Mouse (Mus musculus) spleen, adult 18-20 months (tissue): Measurements from ENCODE around the gene Zfp319.

Source experiments
- DNase-seq, 2 experiments: peaks; one replicate each; pipeline ENCODE4 v3.0.0; 2022; ENCODE audit warnings: mixed read lengths in 2 of 2

The Zfp319 gene

DNA sequence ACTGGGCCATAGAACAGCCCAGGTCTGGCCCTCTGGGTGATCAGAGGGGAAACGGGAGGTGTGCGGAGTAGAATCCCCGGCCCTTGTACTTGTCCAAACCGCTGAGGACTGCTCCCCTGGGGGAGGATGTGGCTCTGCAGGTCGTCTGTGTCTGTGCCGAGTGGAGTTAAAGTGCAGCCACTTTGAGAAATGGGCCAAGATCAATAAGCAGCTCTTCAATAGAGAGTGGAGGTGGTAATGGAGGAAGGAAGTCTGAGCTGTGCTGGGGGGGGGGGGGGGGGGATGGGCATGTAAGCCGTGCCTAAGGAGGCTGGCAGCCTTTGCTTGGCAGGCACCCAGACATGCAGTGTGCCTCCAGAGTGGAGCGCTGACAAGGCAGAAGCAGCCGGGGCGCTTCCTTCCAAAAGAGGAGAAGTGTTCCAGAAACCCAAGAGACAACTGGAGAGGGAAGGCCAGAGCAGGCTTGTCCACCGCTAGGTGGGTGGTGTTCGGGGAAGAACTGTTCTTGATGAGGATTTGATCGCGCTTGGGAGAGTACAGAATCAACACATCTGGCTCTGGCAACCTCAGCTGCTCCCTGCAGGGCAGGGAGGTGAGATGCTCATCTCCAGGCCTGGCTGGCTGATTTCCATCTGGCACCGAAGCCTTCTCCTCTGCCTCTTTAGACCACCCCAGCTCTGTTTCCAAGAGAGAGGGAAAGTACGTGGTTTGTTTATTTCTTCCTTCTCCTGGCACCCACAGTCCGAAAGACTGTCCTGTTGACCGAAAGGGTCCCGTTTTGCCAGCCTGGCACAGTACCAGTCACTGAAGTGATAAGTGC, 17.3 kb upstream of the Zfp319 start:
- peak in 1 of 2 experiments; percentile 37 for DNase-seq

DNA sequence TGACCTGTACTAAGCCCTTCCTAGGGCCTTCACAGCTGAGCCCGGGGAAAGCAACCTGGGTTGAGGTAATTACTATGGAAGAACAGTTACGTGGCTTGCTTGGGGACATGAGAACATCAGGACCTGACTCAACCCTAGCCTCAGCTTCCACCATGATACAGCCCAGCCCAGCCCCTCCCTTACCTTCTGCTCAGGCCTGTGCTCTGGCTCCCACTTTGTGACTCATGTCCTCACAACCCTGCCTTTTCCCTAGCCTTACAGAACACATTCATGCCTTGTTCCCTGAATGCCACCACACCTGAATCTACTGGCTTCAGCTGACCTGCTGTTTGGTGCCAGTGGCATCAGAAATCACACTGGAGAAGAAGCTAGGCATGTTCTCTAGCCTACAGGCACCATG, 16.6 kb upstream of the Zfp319 start:
- DNase-seq = no peak

DNA sequence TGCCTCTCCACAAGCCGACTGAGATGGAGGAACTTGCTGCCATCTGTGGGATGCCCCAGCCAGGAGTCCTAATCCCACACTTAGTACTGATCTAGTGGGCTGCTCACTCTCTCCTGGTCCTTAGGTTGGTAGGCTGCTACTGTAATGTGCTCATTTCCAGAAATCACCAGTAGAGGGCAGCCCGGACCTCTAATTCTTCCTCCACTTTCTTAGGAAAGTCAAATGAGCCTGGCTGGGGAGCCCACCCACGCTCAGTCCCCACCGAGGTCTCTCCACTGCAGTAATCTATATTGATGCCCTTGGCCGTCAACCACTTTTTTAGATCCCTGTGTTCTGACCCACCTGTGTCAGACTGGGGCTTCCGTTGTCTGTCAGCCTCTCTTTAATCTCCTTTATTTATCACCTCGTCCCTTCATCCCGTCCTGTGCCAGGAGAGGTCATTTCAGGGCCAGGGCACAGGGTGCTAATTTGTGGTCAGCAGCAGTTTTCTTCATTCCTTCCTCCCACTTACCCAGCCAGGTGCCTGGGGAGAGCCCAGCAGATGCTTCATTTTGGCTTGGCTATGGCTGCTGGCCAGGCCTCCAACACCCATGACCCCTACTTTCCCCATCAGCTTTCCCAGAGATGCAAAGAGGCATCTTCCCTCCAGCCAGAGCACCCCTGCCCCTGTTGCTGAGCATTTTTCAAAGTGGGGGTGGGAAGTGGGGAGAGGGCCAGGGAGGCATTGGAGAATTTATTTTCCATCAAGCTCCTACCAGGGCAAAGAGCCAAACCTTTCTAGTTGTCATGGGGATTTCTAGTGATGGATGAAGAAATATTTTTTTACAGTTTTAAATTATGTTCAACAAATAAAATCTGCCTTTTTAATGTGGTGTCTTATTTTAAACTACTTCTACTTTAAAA, 15.1 kb upstream of the Zfp319 start:
- DNase-seq = peak in 1 of 2 experiments; percentile 60

- no peak for DNase-seq
Observed at GRCm38 (mm10) chr8:95344668-95345067, 12.9 kb upstream of the Zfp319 start.

- DNase-seq = no peak
Observed at GRCm38 (mm10) chr8:95341721-95342120, 10.0 kb upstream of the Zfp319 start.

- no peak for DNase-seq
Observed at GRCm38 (mm10) chr8:95336363-95336762, 4.6 kb upstream of the Zfp319 start.

GRCm38 (mm10) chr8:95335706-95336105, 4.0 kb upstream of the Zfp319 start:
- no peak for DNase-seq

- no peak for DNase-seq
Observed at GRCm38 (mm10) chr8:95332437-95333199, 868 bp upstream of the Zfp319 start.

- DNase-seq = no peak
Observed at GRCm38 (mm10) chr8:95331156-95331719, 512 bp downstream of the Zfp319 start.

- no peak for DNase-seq
Observed at GRCm38 (mm10) chr8:95330367-95330766, 1.4 kb downstream of the Zfp319 start.

- no peak for DNase-seq
Observed at GRCm38 (mm10) chr8:95327866-95328465, 3.8 kb downstream of the Zfp319 start.

GRCm38 (mm10) chr8:95326822-95327221, 4.9 kb downstream of the Zfp319 start:
- DNase-seq = no peak

DNA sequence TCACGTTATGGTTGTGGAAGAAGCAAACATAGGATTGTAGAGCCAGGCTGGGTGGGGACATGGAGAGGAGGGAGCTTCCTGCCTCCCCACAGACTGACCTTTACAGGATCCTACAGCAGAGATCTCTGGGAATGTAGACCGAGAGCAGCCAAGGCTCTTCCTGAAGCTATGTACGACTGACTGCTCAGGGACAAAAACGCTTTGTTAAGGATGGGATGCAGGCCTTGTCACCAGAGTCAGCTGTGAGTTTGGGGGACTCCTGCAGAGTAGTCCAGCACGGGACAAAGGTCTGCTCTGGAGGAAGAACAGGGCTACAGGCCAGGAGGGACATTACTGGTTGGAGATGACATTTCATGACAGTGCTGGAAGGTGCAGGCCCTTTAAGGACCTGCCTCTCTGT, 7.1 kb downstream of the Zfp319 start:
- DNase-seq = no peak

- DNase-seq = no peak
Observed at GRCm38 (mm10) chr8:95323201-95323600, 8.5 kb downstream of the Zfp319 start.

DNA sequence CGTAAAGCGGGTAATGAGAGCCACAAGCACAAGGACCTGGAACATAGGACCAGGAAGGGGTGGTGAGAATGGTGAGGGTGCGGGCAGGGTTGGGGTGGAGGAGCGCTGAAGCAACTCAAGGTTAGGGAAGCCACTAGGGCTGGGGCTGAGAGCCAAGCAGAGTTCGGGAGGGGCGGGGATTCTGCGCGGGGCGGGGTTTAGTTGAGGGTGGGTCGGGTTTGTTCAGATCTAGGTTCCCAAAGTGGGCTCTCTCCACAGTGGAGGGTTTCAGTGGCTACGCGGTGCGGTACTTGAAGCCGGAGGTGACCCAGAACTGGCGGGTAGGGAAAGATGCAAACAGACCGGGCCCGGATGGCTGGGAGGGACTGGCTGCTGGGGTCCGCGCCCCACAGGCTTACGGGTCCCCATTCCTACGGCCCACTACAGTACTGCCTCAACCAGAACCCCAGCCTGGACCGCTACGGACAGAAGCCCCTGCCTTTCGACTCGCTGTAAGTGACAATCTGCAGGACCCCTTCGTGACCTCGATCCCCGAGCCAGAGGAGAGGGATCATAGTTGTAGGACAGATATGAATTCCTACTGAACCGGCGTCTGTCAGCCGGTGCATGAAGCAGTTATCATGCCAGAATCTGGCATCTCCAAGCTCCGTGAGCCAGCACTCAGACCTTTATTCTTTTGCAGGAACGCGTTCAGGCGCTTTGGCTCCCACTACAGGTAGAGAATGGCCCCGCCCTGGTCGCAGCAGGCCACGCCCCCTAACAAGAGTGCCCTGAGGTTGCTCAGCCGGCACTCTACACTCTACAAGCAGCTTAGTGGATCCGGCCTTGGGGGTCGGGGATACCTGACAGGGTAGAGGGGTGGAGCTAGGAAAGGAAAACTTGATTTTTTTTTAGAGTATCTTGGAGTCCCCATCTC, 11.3 kb downstream of the Zfp319 start:
- peak; percentile 58 to 83 for DNase-seq

DNA sequence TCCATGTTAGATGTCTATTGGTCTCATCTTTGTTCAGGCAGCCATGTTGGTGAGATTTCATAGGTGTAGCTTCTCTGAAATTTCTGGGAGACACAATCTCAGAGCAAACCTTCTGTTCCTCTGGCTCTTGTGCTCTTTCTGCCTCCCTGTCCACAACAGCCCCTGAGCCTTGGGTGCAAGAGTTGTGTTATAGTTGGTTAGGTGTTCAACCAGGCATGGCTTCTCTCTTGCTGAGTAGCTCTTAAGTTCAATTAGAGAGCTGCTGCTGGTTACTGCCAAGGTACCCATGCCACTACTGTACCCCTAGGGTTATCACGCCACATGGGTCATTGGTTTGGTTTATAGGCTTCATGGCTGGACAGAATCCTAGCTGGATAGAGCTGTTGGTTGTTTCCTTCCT, 16.4 kb downstream of the Zfp319 start:
- DNase-seq = no peak

- DNase-seq = no peak
Observed at GRCm38 (mm10) chr8:95314707-95315106, 17.0 kb downstream of the Zfp319 start.

DNA sequence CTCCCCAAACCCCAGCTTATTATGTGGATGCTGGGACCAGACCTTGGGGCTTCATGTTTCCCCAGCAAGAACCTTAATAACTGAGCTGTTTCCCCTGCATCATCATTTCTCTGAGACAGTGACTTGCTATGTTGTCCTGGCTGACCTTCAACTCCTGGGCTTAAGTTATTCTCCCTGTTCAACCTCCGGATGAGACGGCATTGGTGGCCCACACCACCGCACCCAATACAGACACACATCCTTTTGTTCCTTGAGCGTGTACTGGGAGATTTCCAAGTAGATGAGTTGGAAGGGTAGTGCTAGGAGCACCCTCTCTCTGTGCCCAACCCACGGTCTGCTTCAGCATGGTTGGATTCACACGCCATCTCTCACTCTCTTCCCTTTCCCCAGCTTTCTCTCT, 17.9 kb downstream of the Zfp319 start:
- DNase-seq = no peak

DNA sequence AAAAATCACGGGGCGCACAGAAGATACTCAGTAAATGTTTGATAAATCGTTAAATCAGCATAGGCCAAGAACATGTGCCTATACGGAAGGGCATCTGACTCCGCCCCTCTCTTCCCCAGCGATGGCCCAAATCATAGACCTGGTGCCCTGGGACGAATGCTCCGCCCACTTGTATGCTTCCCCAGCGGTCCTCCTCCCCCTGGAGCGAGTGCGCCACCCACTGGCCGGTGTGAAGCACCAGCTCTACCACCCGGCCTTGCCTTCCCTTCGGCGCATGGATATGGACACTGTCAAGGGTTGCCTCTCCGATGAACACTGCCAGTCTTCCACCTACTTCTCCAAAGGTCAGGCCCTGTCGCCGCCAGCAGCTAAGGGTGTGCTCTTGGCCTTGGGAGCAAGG, 18.9 kb downstream of the Zfp319 start:
- DNase-seq = peak in 1 of 2 experiments; percentile 7

DNA sequence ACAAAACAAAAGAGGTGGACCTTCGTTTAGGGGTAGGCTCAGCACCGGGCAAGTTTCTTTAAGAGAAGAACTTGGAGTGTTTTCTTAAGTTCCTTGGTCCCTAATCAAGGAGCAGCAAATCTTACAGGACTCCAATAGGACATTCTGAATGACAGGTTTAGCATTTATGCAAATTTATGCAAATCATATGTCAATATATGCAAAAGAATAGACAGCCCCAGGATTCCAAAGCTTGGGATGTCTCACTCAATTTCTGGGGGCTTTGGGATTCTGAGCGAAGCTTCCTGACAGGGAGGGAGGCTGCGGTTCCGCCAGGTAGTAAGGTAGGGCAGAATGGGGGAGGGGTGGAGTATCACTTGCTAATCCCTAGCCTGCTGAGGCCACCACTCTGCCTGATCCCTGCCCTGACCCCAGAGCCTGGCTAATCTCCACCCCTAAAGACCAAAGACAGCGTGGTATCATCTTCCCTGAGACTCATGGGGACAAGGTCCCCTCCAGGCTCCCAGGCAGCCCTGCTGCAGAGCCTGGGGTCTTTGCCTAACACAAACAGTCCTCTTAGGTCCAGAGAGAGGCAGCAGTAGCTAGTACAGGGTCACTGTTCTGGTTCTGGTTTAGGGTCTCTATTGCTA, 21.3 kb downstream of the Zfp319 start, which contains the start of gene Tepp:
TSS of gene Tepp (plus strand) at position 225 of the 629 bp plus-strand sequence.
- no peak for DNase-seq

DNA sequence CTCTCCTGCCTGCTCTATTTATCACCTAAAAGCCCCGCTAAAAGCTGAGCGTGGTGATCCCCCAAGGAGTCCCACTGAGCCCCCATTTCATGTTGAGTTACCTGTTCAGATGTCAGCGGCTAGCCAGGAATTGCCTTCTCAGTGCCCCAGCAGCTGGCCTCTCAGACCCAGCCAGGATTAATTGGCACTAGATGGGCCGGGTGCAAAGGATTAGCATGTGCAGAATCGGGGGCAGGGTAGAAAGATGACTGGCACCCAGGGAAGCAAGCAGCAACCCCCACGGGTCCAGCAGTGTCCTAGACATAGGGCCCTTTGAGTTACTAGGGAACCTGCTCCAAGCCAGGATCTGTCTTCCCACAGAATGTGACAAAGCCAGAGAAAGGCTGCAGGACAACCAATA, 25.3 kb downstream of the Zfp319 start, which contains the start of gene Cngb1:
TSS of gene Cngb1 (minus strand) at position 155 of the 400 bp plus-strand sequence.
- no peak for DNase-seq
